Mouse (Mus musculus): ENCODE measurements around the gene Nxf1. TPM values are rescaled to one million over a fixed set of nuclear protein-coding genes. Genes with fewer than 3 reads are reported as not detected.

The Nxf1 gene
- polyA plus RNA-seq (2017; shearing (Covaris generic)): 365 TPM

DNA sequence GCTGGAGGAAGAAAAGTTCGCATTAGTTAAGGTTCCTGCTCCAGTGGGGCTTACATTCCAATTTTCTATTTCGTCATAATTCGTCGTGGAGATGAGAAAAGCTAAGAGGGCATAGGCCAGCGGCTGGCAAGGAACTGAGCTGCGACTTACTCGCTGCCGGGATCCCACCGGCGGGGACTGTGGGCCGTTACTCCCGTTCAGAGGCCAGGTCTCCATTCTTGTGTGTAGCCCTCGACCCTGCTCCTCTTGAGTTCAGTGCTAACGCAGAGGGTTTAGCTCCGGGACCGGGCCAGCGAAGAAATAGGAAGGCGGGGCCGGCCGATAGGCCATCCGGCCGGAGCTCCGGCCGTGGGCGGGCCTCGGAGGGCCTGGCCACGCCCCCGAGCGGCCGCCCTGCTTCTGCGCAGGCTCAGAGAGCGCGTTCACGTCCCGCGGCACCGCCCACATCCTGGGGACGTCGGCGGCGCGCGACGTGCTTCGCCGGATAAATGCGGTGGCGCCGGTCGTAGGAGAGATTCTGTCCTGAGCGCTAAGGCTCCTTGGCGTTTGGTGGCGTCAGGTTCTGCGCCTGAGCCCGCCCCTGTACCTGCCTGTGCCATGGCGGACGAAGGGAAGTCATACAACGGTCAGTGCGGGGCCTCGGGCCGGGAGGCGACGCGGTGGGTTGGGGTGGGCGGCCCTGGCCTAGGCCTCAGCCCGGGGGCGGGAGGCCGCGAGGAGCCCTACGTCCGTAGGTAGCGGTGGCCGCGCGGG is at the start of gene Nxf1:
Gene Nxf1, plus strand, starts transcription at position 439 of the 753 bp plus-strand sequence.

GRCm38 (mm10) chr19:8722907-8723573 is 33.8 kb upstream of the Nxf1 start, which contains the start of gene Slc3a2:
TSS of gene Slc3a2 (minus strand) at chr19:8723369.

GRCm38 (mm10) chr19:8735389-8736159 is 21.3 kb upstream of the Nxf1 start, which contains the start of gene Wdr74:
TSS of gene Wdr74 (plus strand) at chr19:8735827.

GRCm38 (mm10) chr19:8740603-8741002 is 16.3 kb upstream of the Nxf1 start, which contains the start of gene 1700092M07Rik:
TSS of gene 1700092M07Rik (plus strand) at chr19:8740718.

GRCm38 (mm10) chr19:8741243-8741869 is 15.5 kb upstream of the Nxf1 start, which contains the start of gene Stx5a:
TSS of gene Stx5a (plus strand) at chr19:8741413.

DNA sequence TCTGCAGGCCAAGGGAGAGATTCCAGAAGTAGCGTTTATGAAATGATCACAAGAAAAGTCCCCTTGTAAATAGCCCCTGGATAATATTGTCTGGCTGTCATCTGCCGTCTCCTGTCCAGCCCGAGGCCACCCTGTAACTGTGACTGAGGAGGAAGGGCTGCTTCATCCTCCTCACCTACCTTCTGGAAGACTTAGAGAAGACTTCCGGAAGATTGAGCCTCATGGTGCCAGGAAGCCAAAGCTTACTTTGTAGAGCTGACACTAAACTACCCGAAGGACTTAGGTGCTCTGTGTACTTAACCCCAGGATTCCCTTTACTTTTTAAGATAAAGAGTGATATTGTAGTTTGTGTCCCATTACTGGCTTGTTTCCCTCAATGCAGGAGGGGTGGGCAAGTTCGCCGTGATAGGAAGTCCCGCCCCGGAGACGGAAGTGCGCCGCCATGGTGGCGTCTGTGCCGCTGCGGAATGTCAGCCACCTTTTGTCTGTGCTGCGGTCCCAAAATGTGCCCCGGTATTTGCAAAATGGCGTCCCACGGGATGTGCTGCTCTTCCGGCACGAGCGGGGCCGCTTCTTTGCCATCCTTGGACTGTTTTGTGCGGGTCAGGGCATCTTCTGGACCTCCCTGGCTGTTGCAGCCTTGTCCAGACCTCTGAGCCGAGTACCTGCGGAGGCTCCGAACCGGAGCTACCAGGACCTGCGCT is 13.8 kb downstream of the Nxf1 start, which contains the start of gene Tmem223:
Gene Tmem223, plus strand, starts transcription at position 430 of the 704 bp plus-strand sequence.

GRCm38 (mm10) chr19:8774086-8774835 is 17.4 kb downstream of the Nxf1 start, which contains the start of gene Tmem179b:
TSS of gene Tmem179b (minus strand) at chr19:8774467.

GRCm38 (mm10) chr19:8786008-8786781 is 29.3 kb downstream of the Nxf1 start, which contains the start of gene Taf6l:
TSS of gene Taf6l (minus strand) at chr19:8786417.

GRCm38 (mm10) chr19:8798264-8798946 is 41.5 kb downstream of the Nxf1 start, which contains the start of gene Polr2g:
TSS of gene Polr2g (minus strand) at chr19:8798577.

DNA sequence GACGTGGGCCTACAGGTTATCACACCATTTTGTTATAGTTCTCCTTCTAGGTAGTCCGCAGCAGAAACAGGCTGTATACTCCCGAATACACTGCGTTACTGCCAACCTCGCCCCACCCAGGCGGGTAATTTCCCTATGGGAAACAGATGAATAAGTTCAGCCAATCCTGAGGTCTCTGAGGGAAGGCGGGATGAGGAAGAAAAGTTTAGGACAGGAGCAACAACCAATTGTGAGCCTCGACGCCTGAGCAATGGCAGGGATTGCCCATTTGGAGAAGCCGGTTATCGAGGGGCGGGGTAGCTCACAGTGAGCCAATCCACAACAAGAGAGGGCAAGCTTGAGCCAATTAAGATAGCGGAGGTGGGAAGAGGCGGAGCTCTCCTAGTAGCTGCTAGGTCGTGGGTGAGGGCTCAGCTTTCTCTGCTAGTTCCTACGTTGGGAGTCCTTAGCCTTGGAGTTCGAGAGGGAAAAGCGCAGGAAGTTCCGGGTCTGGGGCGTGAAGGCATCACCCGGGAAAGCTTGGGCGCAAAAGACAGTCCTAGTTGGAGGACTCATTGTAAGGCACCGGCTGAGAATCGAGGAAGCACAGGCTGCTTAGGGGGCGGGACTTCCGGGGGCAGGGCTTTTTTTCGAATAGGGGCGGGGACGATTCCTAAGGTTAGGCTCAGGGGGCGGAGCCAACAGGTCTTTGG is 45.4 kb downstream of the Nxf1 start, which contains the start of gene Zbtb3:
Gene Zbtb3, plus strand, starts transcription at position 426 of the 692 bp plus-strand sequence.

DNA sequence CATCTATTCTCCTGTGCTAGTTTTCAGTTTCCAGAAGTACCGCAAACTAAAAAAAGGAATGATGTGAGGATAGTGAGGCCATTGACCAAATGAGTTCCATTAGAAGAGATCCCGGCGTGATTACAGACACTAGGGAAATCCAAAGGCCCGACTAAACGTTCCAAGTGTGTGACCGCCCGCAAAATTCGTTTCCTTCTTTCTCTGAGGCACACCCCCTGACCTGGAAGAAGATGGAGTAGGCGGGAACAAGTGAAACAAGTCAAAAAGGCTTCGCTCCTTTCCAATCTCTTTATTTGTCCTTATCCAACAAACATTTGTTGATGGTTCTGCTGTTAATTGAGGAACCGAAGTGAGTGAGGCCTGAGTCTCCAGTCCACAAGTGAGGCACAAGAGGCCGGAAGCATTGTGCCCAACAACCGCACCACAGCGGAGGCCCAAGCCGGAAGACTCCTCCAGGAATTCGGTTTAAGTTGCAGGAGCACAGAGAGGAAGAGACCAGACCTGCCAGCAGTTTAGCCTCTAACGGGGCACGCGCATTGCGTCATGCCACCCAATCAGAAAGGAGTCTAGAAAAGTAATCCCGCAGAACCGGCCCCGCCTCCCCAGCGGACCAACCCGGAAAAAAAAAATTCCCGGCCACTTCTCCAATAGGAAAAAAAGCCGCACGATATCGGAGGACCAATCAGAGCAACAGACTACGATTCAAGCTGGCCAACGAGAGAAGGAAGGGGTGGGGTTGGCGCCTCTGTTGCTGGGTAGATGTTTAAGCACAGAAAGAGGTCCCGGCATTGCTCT is 62.1 kb downstream of the Nxf1 start, which contains the start of gene Ttc9c:
Gene Ttc9c, minus strand, starts transcription at position 533 of the 795 bp plus-strand sequence.

DNA sequence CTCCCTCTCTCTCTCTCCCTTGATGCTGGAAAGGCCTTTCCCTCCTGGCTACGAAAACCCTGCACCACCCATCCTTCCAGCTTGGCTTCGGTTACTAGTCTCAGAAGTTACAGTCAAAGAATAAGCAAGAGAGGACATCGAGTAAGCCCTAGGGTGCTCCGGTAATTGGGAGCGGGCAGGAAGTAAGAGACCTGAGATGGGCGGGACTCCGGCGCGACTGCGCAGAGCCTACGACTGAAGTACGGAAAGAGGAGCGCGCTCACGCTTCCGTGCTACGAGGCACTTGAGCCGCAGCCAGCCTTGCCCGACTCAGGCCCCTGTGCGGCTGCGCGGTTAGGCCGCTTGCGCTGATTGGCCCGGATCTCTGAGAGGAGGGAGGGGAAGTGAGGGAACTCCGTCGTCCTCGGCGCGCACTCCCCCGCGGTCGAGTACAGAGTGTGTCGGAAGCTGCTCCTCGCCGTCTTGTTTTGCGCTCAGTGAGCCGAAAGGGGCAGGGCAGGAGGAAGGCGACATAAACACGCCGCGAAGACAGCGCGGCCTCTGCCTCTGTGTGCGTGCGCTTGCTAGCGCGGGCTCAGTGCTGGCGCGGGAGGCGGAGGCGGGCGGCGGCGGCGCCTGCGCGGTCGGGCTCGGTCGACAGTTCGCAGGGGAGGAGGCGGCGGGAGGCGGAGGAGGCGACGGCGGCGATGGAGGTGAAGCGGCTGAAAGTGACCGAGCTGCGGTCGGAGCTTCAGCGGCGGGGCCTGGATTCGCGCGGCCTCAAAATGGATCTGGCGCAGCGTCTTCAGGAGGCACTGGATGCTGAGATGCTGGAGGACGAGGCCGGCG is 62.9 kb downstream of the Nxf1 start, which contains the start of gene Hnrnpul2:
Gene Hnrnpul2, plus strand, starts transcription at position 415 of the 828 bp plus-strand sequence.

All from effector memory CD4-positive, alpha-beta T cell, adult 7 months (primary cell).